Mouse (Mus musculus): ENCODE data around the gene Tmem104.

- no peak for TF ChIP-seq CTCF (IDR thresholded peaks at IDR 0.05; ENCODE audit: insufficient read depth, low read length)
- TF ChIP-seq POLR2A (IDR thresholded peaks at IDR 0.05; ENCODE audit: borderline replicate concordance, extremely low read depth, low read depth, low read length): no peak
Observed at GRCm38 (mm10) chr11:115282723-115283485, 95.6 kb downstream of the Tmem104 start.
